Mouse (Mus musculus) kidney, embryonic 16.5 days (tissue): ENCODE results near the gene Perm1. TPM values are rescaled to one million over a fixed set of nuclear protein-coding genes. Genes with fewer than 3 reads are reported as not detected.

Experiments used
- ATAC-seq: fragments of 200-750 bp; cut with Nextera tagmentation; 2 replicates; pipeline ENCODE4 v1.8.0; 2017; ENCODE audit warnings: moderate TSS enrichment; ENCODE audit not compliant: low FRiP score, low TSS enrichment
- H3K27ac ChIP-seq: fragments of 300-500 bp; sonication (generic); 2 replicates; pipeline ENCODE4 v1.5.1; 2014; ENCODE audit warnings: low read length
- H3K27me3 ChIP-seq: fragments of 300-500 bp; sonication (generic); 2 replicates; pipeline ENCODE4 v1.6.1; 2014; ENCODE audit warnings: low read length, control low read depth, mixed read lengths; ENCODE audit not compliant: insufficient read depth
- H3K36me3 ChIP-seq: fragments of 300-500 bp; sonication (generic); 2 replicates; pipeline ENCODE4 v1.6.1; 2014; ENCODE audit warnings: low read length, control low read depth, mixed read lengths; ENCODE audit not compliant: insufficient read depth
- H3K4me1 ChIP-seq: fragments of 300-500 bp; sonication (generic); 2 replicates; pipeline ENCODE4 v1.6.1; 2014; ENCODE audit warnings: low read length, control low read depth, mixed read lengths; ENCODE audit not compliant: insufficient read depth
- H3K4me2 ChIP-seq: fragments of 300-500 bp; sonication (generic); replicated peaks from 2 replicates; pipeline ENCODE4 v1.6.1; 2014; ENCODE audit warnings: low read depth, low read length
- H3K4me3 ChIP-seq: fragments of 300-500 bp; sonication (generic); 2 replicates; pipeline ENCODE4 v1.5.1; 2014; ENCODE audit warnings: mild to moderate bottlenecking, low read length
- H3K9ac ChIP-seq: fragments of 300-500 bp; sonication (generic); replicated peaks from 2 replicates; pipeline ENCODE4 v1.6.1; 2014; ENCODE audit warnings: low read length
- H3K9me3 ChIP-seq: fragments of 300-500 bp; sonication (generic); 2 replicates; pipeline ENCODE4 v1.6.1; 2016; ENCODE audit warnings: low read length, control low read depth
- WGBS: fragments of 180-500 bp; shearing (Covaris S2); extraction: QIAGEN DNeasy Blood & Tissue Kit; methylation state at CpG from one replicate; pipeline ENCODE4 v1.1.7; 2014; 5-methylcytosine and 5-hydroxymethylcytosine counted together
- polyA plus RNA-seq: library from polyadenylated mRNA; unstranded; fragments of >200 nt; fragmentation: Nextera tagmentation; extraction: Ambion mirVana; gene quantifications from 2 replicates; pipeline ENCODE4 v1.2.1, GENCODE M21; 2015

Perm1 gene
- polyA plus RNA-seq, 1 experiment from 2014 or later = 0.70 TPM

DNA sequence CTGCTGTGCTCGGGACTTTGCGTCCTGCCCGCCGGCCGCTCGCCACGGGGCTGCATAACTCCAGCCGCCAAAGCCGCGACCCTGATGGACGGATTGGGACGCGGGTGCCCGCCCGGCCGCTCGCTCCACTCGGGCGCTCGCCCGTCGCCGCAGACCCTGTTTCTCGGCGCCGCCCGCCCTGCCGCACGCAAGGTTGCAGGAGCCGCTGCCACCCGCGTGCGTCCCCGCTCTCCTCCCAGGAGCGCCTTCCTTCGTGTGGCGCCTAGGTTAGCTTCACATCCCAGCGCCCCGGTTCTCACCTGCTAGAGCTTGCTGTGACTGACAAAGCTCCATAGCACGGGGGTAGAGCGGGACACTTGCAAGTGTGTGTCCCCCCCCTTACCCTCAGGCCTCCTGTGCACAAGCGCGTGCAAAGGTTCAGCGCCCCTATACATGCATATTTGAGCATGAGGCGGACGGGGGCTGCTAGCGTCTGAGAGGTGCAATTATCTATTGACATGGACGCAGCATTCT is 19.1 kb downstream of the Perm1 start, which contains the start of gene Plekhn1:
Gene Plekhn1 (minus strand): TSS at position 157 of the 513 bp plus-strand sequence.
- Histone ChIP-seq H3K9me3 (no peaks in the 10 kb centered on the region), H3K9ac (peak within 1 kb of the TSS; percentile 80), H3K36me3 (peaks cover 52% of the 10 kb centered on the region), H3K4me3 (peak within 1 kb of the TSS; percentile 94), H3K27ac (peak within 1 kb of the TSS; percentile 77), H3K4me1 (peaks cover 17% of the 10 kb centered on the region), H3K27me3 (no peaks in the 10 kb centered on the region), H3K4me2 (peak within 1 kb of the TSS; percentile 93)
- under 1% methylated on average over 44 of the region's 48 CpGs for WGBS
- peak; percentile 31 for ATAC-seq

DNA sequence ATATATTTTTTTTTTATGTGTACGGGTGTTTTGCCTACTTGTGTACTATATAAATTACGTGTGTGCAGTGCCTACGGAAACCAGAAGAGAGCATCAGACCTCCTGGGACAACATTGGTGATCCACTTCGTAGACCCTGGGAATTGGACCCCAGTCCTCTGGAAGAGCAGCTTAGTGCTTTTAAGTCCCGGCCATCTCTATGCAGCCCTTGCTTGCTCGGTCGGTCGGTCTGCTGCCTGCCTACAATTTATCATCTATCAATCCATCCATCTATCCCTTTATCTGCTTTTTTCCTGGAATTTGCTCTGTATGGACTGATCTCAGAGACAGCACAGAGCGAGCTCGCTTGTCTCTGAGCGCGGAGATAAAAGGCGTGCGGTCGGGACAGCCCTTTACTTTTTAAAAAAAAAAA is 19.7 kb downstream of the Perm1 start:
- H3K36me3 ChIP-seq = peaks cover 52% of the 10 kb centered on the region

DNA sequence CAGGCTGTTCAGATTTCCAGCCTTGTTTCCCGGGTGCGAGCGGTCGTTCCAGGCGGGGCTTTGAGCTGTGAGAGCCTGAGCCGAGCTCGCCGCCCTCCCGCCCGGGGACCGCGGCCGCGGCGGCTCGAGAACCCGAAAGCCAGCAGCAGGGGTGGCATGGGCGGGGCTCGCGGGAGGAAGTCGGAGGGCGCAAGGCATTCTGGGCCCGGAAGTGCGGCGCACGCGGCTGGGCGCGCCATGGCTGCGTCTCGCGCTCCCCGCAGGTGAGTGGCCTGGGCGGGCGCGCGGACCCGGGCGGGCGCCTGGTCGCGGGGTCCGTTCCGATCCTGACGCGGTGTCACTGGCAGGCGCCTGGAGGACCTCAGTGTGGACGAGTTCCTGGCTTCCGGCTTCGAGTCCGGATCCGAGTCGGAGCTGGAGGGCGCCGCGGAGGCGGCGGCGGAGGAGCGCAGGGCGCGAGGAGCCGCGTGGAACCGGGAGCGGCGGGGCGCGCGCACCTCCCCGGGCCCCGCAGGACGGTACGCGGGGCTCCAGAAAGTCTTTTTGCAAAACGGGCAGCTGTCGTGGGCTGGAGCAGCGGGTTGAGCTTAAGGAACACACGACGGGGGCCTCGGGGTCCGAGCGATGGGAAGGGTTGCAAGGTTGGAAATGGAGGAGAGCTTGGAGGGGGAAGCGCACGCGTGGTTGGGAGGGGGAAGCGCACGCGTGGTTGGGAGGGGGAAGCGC is 20.3 kb downstream of the Perm1 start, which contains the start of gene Noc2l:
Gene Noc2l (plus strand): TSS at position 203 of the 726 bp plus-strand sequence.
- Histone ChIP-seq H3K4me2 (peak within 1 kb of the TSS; percentile 93), H3K27me3 (no peaks in the 10 kb centered on the region), H3K4me3 (peak within 1 kb of the TSS; percentile 94), H3K4me1 (peaks cover 17% of the 10 kb centered on the region), H3K9ac (peak within 1 kb of the TSS; percentile 80), H3K9me3 (no peaks in the 10 kb centered on the region), H3K36me3 (peaks cover 52% of the 10 kb centered on the region), H3K27ac (peak within 1 kb of the TSS; percentile 94)
- ATAC-seq = peak; percentile 88
- WGBS = under 1% methylated on average over 87 of the region's 90 CpGs

More for the DNA sequence above, 19.7 kb downstream of the Perm1 start:
- peak; percentile 42; the same call in 1 of the 2 replicates for ATAC-seq
- WGBS = under 1% methylated on average over 15 of the region's 15 CpGs
- Histone ChIP-seq H3K27me3 (no peaks in the 10 kb centered on the region), H3K4me3 (peak overlapping the region; percentile 94), H3K4me1 (peaks cover 17% of the 10 kb centered on the region), H3K4me2 (peak overlapping the region; percentile 93), H3K27ac (peak overlapping the region; percentile 71), H3K9ac (peak overlapping the region; percentile 80), H3K9me3 (no peaks in the 10 kb centered on the region)

DNA sequence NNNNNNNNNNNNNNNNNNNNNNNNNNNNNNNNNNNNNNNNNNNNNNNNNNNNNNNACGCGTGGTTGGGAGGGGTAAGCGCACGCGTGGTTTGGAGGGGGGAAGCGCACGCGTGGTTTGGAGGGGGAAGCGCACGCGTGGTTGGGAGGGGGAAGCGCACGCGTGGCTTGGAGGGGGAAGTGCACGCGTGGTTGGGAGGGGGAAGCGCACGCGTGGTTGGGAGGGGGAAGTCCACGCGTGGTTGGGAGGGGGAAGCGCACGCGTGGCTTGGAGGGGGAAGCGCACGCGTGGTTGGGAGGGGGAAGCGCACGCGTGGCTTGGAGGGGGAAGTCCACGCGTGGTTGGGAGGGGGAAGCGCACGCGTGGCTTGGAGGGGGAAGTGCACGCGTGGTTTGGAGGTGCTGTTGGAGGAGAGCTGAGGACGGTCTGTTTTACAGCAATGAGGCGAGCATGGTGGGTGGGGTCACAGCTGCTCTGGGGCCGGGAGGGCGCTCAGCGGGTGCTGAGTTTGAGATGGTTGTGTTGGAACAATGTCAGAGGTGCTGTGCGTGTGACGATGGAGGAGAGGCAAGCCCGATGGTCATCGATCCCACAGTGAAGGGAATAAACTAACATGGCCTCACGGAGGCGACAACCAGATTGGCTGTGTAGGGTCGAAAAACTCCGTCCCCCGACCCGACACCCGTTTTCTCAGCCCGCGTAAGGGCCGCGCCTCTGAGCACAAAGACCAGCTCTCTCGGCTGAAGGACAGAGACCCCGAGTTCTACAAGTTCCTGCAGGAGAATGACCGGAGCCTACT is 21.2 kb downstream of the Perm1 start:
- H3K9ac ChIP-seq = peak overlapping the region; percentile 80
- no peak overlapping the region; the same call in 1 of the 2 replicates for H3K27ac ChIP-seq
- H3K27me3 ChIP-seq = no peaks in the 10 kb centered on the region
- peak overlapping the region; percentile 94 for H3K4me3 ChIP-seq
- 26% methylated on average over 53 of the region's 60 CpGs for WGBS
- no peaks in the 10 kb centered on the region for H3K9me3 ChIP-seq
- no peak for ATAC-seq
- H3K36me3 ChIP-seq = peaks cover 52% of the 10 kb centered on the region
- peak overlapping the region; percentile 93 for H3K4me2 ChIP-seq
- H3K4me1 ChIP-seq = peaks cover 17% of the 10 kb centered on the region

DNA sequence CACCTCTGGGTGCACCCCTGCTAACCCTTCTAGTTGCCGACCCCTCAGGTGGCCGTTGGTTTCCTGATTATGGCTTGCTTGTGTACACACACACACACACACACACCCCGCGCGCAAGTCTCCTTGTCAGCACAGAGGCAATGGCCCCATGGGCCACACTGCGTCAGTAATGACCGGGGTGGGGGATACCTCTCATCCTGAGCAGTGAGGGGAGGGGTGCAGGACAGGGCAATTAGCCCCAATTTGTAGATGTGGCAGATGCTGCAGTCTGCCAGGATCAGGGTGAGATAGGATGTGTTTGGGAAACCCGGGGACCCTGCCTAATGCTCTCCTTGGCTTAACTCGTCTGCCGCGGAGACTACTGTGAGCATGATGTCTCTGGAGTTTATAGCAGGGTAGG is 33.9 kb downstream of the Perm1 start:
- 64% methylated on average over 11 of the region's 11 CpGs for WGBS
- Histone ChIP-seq H3K9ac (no peak overlapping the region), H3K27ac (no peak overlapping the region), H3K27me3 (peaks cover 15% of the 10 kb centered on the region), H3K36me3 (peaks cover 46% of the 10 kb centered on the region), H3K4me2 (no peak overlapping the region), H3K4me3 (no peak overlapping the region), H3K4me1 (peaks cover under 1% of the 10 kb centered on the region), H3K9me3 (no peaks in the 10 kb centered on the region)
- ATAC-seq = peak; percentile 12; the same call in 1 of the 2 replicates

DNA sequence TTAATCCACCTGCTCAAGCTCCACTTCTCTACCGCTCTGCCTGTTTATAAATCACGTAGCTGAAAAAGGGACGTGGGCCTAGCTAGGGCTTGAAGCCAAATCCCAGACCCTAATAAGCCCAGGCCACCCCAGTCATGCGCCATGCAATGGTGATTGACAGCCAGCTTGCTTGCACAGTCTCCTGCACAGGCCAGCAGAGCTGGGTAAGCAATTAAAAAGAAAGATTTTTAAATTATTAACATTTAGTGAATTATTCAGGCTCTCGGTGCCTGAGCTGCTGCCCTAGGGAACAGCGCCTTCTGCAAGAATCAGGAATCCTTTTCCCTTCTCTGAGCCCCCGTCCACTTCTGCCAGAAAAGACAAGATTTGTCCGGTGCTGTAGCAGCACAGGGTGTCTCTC is 35.4 kb downstream of the Perm1 start:
- 61% methylated on average over 8 of the region's 8 CpGs for WGBS
- no peaks in the 10 kb centered on the region for H3K9me3 ChIP-seq
- H3K36me3 ChIP-seq = peaks cover 34% of the 10 kb centered on the region
- no peak overlapping the region for H3K4me2 ChIP-seq
- H3K27ac ChIP-seq = no peak overlapping the region
- H3K4me3 ChIP-seq = no peak overlapping the region
- H3K27me3 ChIP-seq = peaks cover 27% of the 10 kb centered on the region
- ATAC-seq = 0 out of 2 replicates have a peak, but pooled peaks have one; percentile 16
- H3K9ac ChIP-seq = no peak overlapping the region
- H3K4me1 ChIP-seq = peaks cover 11% of the 10 kb centered on the region

DNA sequence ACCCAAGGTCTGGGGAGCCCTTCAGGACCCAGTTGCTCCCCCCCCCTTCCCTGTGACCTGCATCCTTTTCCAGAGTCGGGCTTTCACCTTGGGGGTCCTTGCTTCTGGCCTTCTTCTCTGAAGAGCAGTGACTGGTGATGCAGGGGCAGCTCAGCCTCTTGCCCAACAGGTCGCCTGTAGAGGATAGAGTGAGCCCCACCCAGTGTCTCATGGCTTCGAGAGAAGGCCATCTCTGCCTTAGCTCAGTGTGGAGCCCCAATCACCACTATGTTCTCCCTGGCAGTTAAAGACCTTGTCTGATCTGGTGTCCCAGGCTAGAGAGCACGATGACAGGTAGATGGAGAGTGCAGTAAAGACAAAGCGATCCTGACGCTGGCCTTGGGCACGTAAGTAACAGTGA is 36.5 kb downstream of the Perm1 start:
- Histone ChIP-seq H3K4me1 (peaks cover 11% of the 10 kb centered on the region), H3K4me3 (no peak overlapping the region), H3K36me3 (peaks cover 23% of the 10 kb centered on the region), H3K27ac (no peak overlapping the region), H3K4me2 (no peak overlapping the region), H3K9ac (no peak overlapping the region), H3K9me3 (no peaks in the 10 kb centered on the region), H3K27me3 (peaks cover 27% of the 10 kb centered on the region)
- 33% methylated on average over 7 of the region's 7 CpGs for WGBS
- ATAC-seq = no peak

DNA sequence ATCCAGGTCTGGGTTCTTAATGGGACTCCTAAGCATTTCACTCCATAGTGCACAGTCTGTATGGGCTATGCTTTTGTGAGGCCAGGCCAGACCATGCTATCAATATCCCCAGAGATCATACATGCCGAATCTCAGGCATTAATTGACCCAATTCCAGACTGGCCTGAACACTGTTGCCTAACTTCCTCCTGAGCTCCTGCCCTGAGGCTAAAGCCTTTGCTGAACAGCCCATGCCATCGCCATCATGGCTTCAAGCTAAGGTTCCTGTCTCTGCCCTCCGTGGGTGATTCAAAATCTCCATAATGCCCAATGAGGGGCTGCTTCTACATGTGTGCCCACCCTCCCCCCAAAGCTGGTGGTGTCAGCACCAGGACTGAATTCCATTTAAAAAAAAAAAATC is 37.0 kb downstream of the Perm1 start:
- no peak overlapping the region for H3K9ac ChIP-seq
- no peak overlapping the region for H3K27ac ChIP-seq
- WGBS = 34% methylated on average over 3 of the region's 3 CpGs

DNA sequence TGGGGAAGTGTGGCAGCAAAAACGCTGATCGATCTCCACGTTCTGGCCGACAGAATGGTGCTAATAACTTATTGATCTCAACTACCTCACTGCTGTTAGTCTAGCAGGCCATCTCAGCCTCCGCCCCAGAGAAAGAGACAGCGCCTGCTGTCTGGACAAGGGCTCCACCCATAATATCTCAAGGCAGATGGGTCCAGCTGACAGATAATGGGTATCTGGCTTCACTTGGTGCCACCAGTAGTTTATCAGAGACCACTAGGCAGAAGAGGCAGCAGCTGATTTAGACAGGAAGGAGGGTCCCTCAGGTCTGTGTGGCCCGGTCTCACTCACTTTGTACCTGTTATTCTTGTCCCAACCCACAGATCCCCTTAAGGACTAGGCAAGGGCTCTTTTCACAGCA is 37.4 kb downstream of the Perm1 start:
- Histone ChIP-seq H3K4me1 (peaks cover 11% of the 10 kb centered on the region), H3K4me2 (no peak overlapping the region), H3K27ac (no peak overlapping the region), H3K9ac (no peak overlapping the region), H3K36me3 (peaks cover 14% of the 10 kb centered on the region), H3K27me3 (peaks cover 27% of the 10 kb centered on the region), H3K4me3 (no peak overlapping the region), H3K9me3 (no peaks in the 10 kb centered on the region)
- 45% methylated on average over 7 of the region's 7 CpGs for WGBS
- ATAC-seq = no peak

More for the DNA sequence above, 37.0 kb downstream of the Perm1 start:
- no peak for ATAC-seq
- no peak overlapping the region for H3K4me3 ChIP-seq
- H3K4me1 ChIP-seq = peaks cover 11% of the 10 kb centered on the region
- H3K27me3 ChIP-seq = peaks cover 27% of the 10 kb centered on the region
- no peak overlapping the region for H3K4me2 ChIP-seq
- no peaks in the 10 kb centered on the region for H3K9me3 ChIP-seq
- H3K36me3 ChIP-seq = peaks cover 18% of the 10 kb centered on the region
